Mouse (Mus musculus): Measurements from ENCODE around the gene Dpm1.

Gene Dpm1

GRCm38 (mm10) chr2:168166750-168167460, 63.5 kb downstream of the Dpm1 start:
- DNase-seq (ENCODE audit: low spot score), result no peak

DNA sequence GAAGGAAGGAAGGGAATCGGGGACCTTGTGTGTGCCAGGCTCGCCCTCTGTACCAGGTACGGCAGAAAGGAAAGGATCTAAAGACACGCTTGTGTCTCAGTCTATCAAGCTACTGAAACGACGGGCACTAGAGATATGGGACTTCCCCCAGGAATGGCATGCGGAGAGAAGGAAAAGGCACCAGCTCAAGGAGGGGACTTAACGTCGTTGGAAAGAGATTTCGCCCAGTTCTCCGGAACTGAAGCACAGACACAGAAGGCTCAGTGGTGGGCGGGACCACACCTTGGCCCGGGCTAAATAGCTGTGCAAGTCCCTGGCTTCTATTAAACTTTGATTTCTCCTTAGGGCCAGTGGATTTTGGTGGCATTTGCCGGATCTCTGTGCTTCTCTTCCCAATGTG, 68.4 kb downstream of the Dpm1 start:
- peak; percentile 18 for DNase-seq (ENCODE audit: low spot score)

- DNase-seq (ENCODE audit: low spot score), result peak; percentile 56
Measured at GRCm38 (mm10) chr2:168161514-168161971, 68.8 kb downstream of the Dpm1 start.

DNA sequence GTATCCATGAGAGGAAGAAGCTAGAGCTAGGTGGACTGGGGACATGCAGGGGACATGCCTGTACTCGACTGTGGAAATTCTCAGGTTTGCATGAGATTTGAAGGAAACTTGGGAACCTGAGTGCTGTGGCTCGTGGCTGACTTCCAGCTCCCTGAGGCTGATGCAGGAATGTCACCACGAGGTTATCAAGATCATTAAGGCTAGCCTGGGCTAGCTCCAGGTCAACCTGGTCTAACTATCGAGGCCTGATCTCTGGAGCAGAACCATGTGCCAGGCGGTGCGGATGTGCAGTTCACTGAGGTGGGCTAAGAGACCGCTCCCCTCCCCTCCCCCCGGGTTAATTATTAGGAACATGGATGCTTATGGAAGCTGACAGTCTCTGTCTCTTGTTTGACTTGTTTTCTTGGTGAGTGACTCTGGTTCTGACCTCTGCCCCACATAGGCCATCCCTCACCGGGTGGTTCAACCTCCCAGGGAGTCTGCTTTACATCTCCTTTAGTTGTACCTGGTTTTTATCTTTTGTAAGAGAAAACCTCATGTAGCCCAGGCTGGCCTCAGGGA, 69.9 kb downstream of the Dpm1 start:
- DNase-seq (ENCODE audit: low spot score), result no peak

Data from retina, embryonic 14.5 days (tissue).